Mouse (Mus musculus) liver, adult 2 months (tissue): ENCODE data around the gene Usp48.

ENCODE experiments used
- CTCF ChIP-seq: fragments of 200-500 bp; IDR thresholded peaks from 2 replicates; pipeline ENCODE4 v1.5.1; 2011; ENCODE audit warnings: low read depth, low read length, control low read depth
- POLR2A ChIP-seq: fragments of 200-500 bp; IDR thresholded peaks from 2 replicates; pipeline ENCODE4 v1.6.1; 2011; ENCODE audit warnings: low read length, control low read depth; ENCODE audit not compliant: insufficient read depth; ENCODE audit errors: extremely low read depth

DNA sequence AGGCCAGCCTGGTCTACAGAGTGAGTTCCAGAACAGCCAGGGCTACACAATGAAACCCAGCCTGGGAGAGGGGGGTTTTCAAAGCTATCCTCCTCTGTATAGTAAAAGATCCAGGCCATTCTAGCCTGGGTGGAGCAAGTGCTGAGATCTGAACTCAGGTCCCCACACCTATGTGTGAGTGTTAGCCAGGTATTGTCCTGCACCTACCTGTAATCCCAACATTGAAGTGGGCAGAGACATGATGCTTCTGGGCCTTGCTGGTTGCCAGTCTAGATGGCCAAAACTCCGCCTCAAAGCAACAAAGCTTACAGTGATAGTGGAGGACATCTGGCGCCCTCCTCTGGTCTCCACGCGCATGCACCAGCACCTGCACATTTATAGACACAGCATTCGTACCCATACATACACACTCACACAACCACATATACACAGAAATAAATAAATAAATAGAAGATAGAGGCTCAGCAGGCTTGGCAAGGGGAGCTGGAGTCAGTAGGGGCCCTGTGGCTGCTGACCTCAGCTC, 47.5 kb upstream of the Usp48 start:
- TF ChIP-seq POLR2A (no peak), CTCF (peak; percentile 90)
